Mouse (Mus musculus) small intestine, adult 2 months (tissue): ENCODE measurements around the gene Cct8l1. TPM values are rescaled to one million over a fixed set of nuclear protein-coding genes. Genes with fewer than 3 reads are reported as not detected.

Source experiments
- H3K27ac ChIP-seq: fragments of 200-500 bp; 2 replicates; pipeline ENCODE4 v1.5.1; 2012; ENCODE audit warnings: low read depth, low read length, control low read depth, inconsistent platforms; ENCODE audit not compliant: insufficient read depth
- H3K27me3 ChIP-seq: fragments of 200-500 bp; 2 replicates; pipeline ENCODE4 v1.6.1; 2012; ENCODE audit warnings: mild to moderate bottlenecking, moderate library complexity, low read length, inconsistent platforms; ENCODE audit not compliant: control insufficient read depth, insufficient read depth
- H3K36me3 ChIP-seq: fragments of 200-500 bp; 2 replicates; pipeline ENCODE4 v1.6.1; 2012; ENCODE audit warnings: mild to moderate bottlenecking, low read length, control low read depth, inconsistent platforms; ENCODE audit not compliant: control insufficient read depth, insufficient read depth
- H3K4me1 ChIP-seq: fragments of 200-500 bp; 2 replicates; pipeline ENCODE4 v1.6.1; 2012; ENCODE audit warnings: low read length, inconsistent platforms, mixed read lengths; ENCODE audit not compliant: control insufficient read depth, insufficient read depth, insufficient read length
- H3K4me3 ChIP-seq: fragments of 200-500 bp; 2 replicates; pipeline ENCODE4 v1.5.1; 2012; ENCODE audit warnings: low read depth, mild to moderate bottlenecking, control low read depth, inconsistent platforms, low read length, moderate library complexity
- CTCF ChIP-seq: fragments of 200-500 bp; IDR thresholded peaks from 2 replicates; pipeline ENCODE4 v1.5.1; 2012; ENCODE audit warnings: low read depth, mild to moderate bottlenecking, control low read depth, inconsistent platforms, low read length, moderate library complexity, mixed read lengths; ENCODE audit not compliant: insufficient replicate concordance, insufficient read length; ENCODE audit errors: extremely low read depth
- POLR2A ChIP-seq: fragments of 200-500 bp; IDR thresholded peaks from 2 replicates; pipeline ENCODE4 v1.6.1; 2012; ENCODE audit warnings: low read depth, mild to moderate bottlenecking, control low read depth, inconsistent platforms, low read length, moderate library complexity
- WGBS: fragments of 180-500 bp; shearing (Covaris S2); methylation state at CpG from one replicate; pipeline ENCODE4 v1.1.7; 2018; 5-methylcytosine and 5-hydroxymethylcytosine counted together
- polyA plus RNA-seq: library from polyadenylated mRNA; depleted of rRNA; stranded (reverse); fragments of >200 nt; gene quantifications from 2 replicates; pipeline ENCODE4 v1.2.3, GENCODE M21; 2012; rRNA removed

Cct8l1 gene
- polyA plus RNA-seq = not detected in 2 replicates

- H3K4me3 ChIP-seq = no peak within 1 kb of the TSS
- WGBS = 94% methylated on average over 5 of the region's 5 CpGs
- H3K36me3 ChIP-seq = no peaks in the 10 kb centered on the region
- H3K27me3 ChIP-seq = no peaks in the 10 kb centered on the region
- peaks cover 10% of the 10 kb centered on the region; the same call in 1 of the 2 replicates for H3K4me1 ChIP-seq
- H3K27ac ChIP-seq = no peak within 1 kb of the TSS
- TF ChIP-seq POLR2A (no peak), CTCF (no peak)
Measured at GRCm38 (mm10) chr5:25515767-25516166, at the start of gene Cct8l1. Gene Cct8l1, plus strand, starts transcription at chr5:25516067.

- no peaks in the 10 kb centered on the region for H3K27me3 ChIP-seq
- 9% methylated on average over 6 of the region's 6 CpGs for WGBS
- H3K4me1 ChIP-seq = no peaks in the 10 kb centered on the region
- no peaks in the 10 kb centered on the region for H3K36me3 ChIP-seq
- H3K27ac ChIP-seq = no peak overlapping the region
- TF ChIP-seq CTCF (no peak), POLR2A (no peak)
- peak overlapping the region; percentile 32; the same call in 1 of the 2 replicates for H3K4me3 ChIP-seq
Measured at GRCm38 (mm10) chr5:25472070-25472469, 43.8 kb upstream of the Cct8l1 start.

- 73% methylated on average over 2 of the region's 2 CpGs for WGBS
- H3K4me3 ChIP-seq = no peak overlapping the region
- H3K36me3 ChIP-seq = no peaks in the 10 kb centered on the region
- no peak overlapping the region for H3K27ac ChIP-seq
- H3K27me3 ChIP-seq = no peaks in the 10 kb centered on the region
- no peaks in the 10 kb centered on the region for H3K4me1 ChIP-seq
- TF ChIP-seq CTCF (no peak), POLR2A (no peak)
Measured at GRCm38 (mm10) chr5:25475789-25476188, 40.1 kb upstream of the Cct8l1 start.

- no peak for TF ChIP-seq POLR2A
- no peak for TF ChIP-seq CTCF
- H3K36me3 ChIP-seq = no peaks in the 10 kb centered on the region
- no peak overlapping the region for H3K27ac ChIP-seq
- H3K4me3 ChIP-seq = no peak overlapping the region
- no peaks in the 10 kb centered on the region for H3K4me1 ChIP-seq
- no peaks in the 10 kb centered on the region for H3K27me3 ChIP-seq
Measured at GRCm38 (mm10) chr5:25478863-25479262, 37.0 kb upstream of the Cct8l1 start.

GRCm38 (mm10) chr5:25496652-25497051 lies 19.2 kb upstream of the Cct8l1 start:
- Histone ChIP-seq H3K27ac (no peak overlapping the region), H3K4me3 (no peak overlapping the region), H3K36me3 (no peaks in the 10 kb centered on the region), H3K4me1 (peaks cover 2% of the 10 kb centered on the region; the same call in 1 of the 2 replicates), H3K27me3 (no peaks in the 10 kb centered on the region)
- WGBS = 37% methylated on average over 2 of the region's 2 CpGs
- TF ChIP-seq CTCF (no peak), POLR2A (no peak)

- no peaks in the 10 kb centered on the region for H3K27me3 ChIP-seq
- H3K4me3 ChIP-seq = peak overlapping the region; percentile 91
- H3K36me3 ChIP-seq = no peaks in the 10 kb centered on the region
- H3K4me1 ChIP-seq = no peaks in the 10 kb centered on the region
- WGBS = 2% methylated on average over 10 of the region's 10 CpGs
- no peak for TF ChIP-seq POLR2A
- peak overlapping the region; percentile 83 for H3K27ac ChIP-seq
Measured at GRCm38 (mm10) chr5:25497369-25497719, 18.5 kb upstream of the Cct8l1 start.

GRCm38 (mm10) chr5:25497720-25498345 lies 18.0 kb upstream of the Cct8l1 start:
- peak overlapping the region; percentile 91 for H3K4me3 ChIP-seq
- TF ChIP-seq POLR2A = no peak
- no peak for TF ChIP-seq CTCF
- H3K27me3 ChIP-seq = no peaks in the 10 kb centered on the region
- H3K27ac ChIP-seq = peak overlapping the region; percentile 83
- no peaks in the 10 kb centered on the region for H3K4me1 ChIP-seq
- H3K36me3 ChIP-seq = no peaks in the 10 kb centered on the region
- WGBS = under 1% methylated on average over 78 of the region's 78 CpGs
